Mouse (Mus musculus): ENCODE measurements around the gene Cntd1.

DNA sequence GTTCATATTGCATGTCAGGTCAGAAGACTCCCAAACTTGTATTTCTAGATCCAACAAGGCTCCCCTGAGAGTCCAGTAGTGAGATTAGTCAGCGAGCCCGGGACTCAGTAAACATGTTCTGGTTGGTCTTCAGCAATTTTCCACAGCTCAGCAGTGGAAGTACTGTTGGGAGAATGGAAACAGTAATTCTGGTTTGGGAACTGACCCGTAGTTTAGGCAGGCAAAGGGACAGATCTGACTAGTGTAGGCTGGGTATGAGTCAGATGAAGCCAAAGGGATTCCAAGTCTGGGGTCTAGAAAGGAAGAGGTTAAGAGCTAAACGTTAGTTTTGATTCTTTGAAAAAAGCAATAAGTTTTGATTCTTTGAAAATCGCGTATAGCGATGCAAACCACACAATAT, 25.9 kb upstream of the Cntd1 start:
- no peak for TF ChIP-seq CTCF (conservative IDR thresholded peaks at IDR 0.05 in 1 of 2, IDR thresholded peaks at IDR 0.05 in 1 of 2; ENCODE audit: low read depth in 2 of 2, low read length in 2 of 2)
- no peak; the same call in 1 of the 2 replicates for TF ChIP-seq TBP (conservative IDR thresholded peaks at IDR 0.05; ENCODE audit: low read depth, low read length)
- peak; percentile 78; the same call in 1 of the 2 replicates for TF ChIP-seq JUND (conservative IDR thresholded peaks at IDR 0.05; ENCODE audit: low read depth, low read length)
- no peak for TF ChIP-seq TCF12 (IDR thresholded peaks at IDR 0.05; ENCODE audit: low read depth, low read length)
- TF ChIP-seq HCFC1 (IDR thresholded peaks at IDR 0.05; ENCODE audit: low read depth, low read length) = no peak
- TF ChIP-seq MYC (IDR thresholded peaks at IDR 0.05; ENCODE audit: low read depth, low read length) = no peak
- no peak for TF ChIP-seq USF1 (IDR thresholded peaks at IDR 0.05; ENCODE audit: low read depth, low read length)
- TF ChIP-seq POLR2A (IDR thresholded peaks at IDR 0.05; ENCODE audit: low read depth, low read length) = no peak
- TF ChIP-seq RAD21 (IDR thresholded peaks at IDR 0.05; ENCODE audit: low read depth, low read length) = no peak
- TF ChIP-seq E2F4 (IDR thresholded peaks at IDR 0.05; ENCODE audit: insufficient replicate concordance, low read depth, low read length) = no peak
